Mouse (Mus musculus) liver, embryonic 15.5 days (tissue): ENCODE measurements around the gene Alg5. TPM values are rescaled to one million over a fixed set of nuclear protein-coding genes. Genes with fewer than 3 reads are reported as not detected.

ENCODE experiments used
- ATAC-seq: fragments of 200-750 bp; cut with Nextera tagmentation; 2 replicates; pipeline ENCODE4 v1.8.0; 2017; ENCODE audit warnings: moderate number of reproducible peaks, mild to moderate bottlenecking, moderate library complexity; ENCODE audit not compliant: insufficient read depth
- H3K27ac ChIP-seq: fragments of 300-500 bp; sonication (generic); replicated peaks from 2 replicates; pipeline ENCODE4 v1.5.1; 2015; ENCODE audit warnings: mild to moderate bottlenecking, inconsistent platforms
- H3K27me3 ChIP-seq: fragments of 300-500 bp; sonication (generic); 2 replicates; pipeline ENCODE4 v1.6.1; 2015; ENCODE audit warnings: mild to moderate bottlenecking, inconsistent platforms
- H3K36me3 ChIP-seq: fragments of 300-500 bp; sonication (generic); replicated peaks from 2 replicates; pipeline ENCODE4 v1.6.1; 2015; ENCODE audit warnings: moderate library complexity, mild to moderate bottlenecking, inconsistent platforms
- H3K4me1 ChIP-seq: fragments of 300-500 bp; sonication (generic); replicated peaks from 2 replicates; pipeline ENCODE4 v1.6.1; 2015; ENCODE audit warnings: inconsistent platforms
- H3K4me2 ChIP-seq: fragments of 300-500 bp; sonication (generic); 2 replicates; pipeline ENCODE4 v1.6.1; 2015; ENCODE audit warnings: moderate library complexity, mild to moderate bottlenecking, inconsistent platforms
- H3K4me3 ChIP-seq: fragments of 300-500 bp; sonication (generic); replicated peaks from 2 replicates; pipeline ENCODE4 v1.5.1; 2015; ENCODE audit warnings: mild to moderate bottlenecking, inconsistent platforms
- H3K9ac ChIP-seq: fragments of 300-500 bp; sonication (generic); 2 replicates; pipeline ENCODE4 v1.6.1; 2015; ENCODE audit warnings: moderate library complexity, mild to moderate bottlenecking, inconsistent platforms
- H3K9me3 ChIP-seq: fragments of 300-500 bp; sonication (generic); replicated peaks from 2 replicates; pipeline ENCODE4 v1.6.1; 2016; ENCODE audit warnings: inconsistent platforms
- WGBS: fragments of 180-500 bp; shearing (Covaris S2); methylation state at CpG from one replicate; pipeline ENCODE4 v1.1.7; 2015; ENCODE audit warnings: mixed read lengths; ENCODE audit not compliant: insufficient replicate concordance; 5-methylcytosine and 5-hydroxymethylcytosine counted together
- polyA plus RNA-seq: library from polyadenylated mRNA; unstranded; fragments of >200 nt; fragmentation: Nextera tagmentation; extraction: Ambion mirVana; gene quantifications from 2 replicates; pipeline ENCODE4 v1.2.1, GENCODE M21; 2015

The Alg5 gene
- polyA plus RNA-seq, 1 experiment from 2014 or later, result 21.9 TPM

DNA sequence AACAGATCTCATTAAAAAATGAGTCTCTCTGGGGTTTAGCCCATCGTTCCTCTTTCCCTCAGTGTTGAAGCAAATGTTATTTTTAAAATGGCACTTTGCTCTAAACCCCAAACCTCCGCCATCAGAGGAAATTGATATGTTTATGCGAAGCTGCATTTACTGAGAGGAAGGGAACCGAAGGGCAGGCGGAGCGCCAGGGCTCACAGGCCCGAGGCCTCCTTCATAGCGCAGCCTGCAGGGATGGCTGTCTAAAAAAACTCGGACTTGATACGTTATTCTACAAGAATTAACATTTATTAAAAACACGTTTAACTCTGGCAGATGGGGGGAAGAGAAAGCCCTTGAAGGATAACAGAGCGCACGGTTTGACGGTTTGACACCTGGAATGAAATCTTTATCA lies 30.7 kb downstream of the Alg5 start:
- H3K4me1 ChIP-seq, result 0 out of 2 replicates have a peak, but pooled peaks cover under 1% of the 10 kb centered on the region
- ATAC-seq, result no peak

DNA sequence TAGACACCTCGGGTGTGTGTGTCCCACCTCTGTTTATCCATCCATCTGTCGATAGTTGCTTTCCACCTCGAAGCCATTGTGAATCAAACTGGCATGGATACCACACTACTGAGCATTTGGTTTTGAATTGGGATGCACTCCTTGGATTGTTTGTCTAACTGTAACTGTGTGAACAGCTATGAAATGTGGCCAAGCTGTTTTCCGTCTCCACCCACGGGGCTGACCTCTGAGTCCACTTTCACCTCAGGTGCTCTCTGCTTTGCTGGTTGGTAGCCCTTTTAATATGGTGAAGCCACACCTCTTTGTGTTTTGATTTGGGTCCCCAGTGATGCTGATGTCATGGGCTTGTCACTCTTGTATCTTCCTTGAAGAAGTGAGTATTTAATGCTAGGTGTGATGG lies 31.5 kb downstream of the Alg5 start:
- Histone ChIP-seq H3K9ac (no peak overlapping the region), H3K4me2 (no peak overlapping the region), H3K9me3 (no peaks in the 10 kb centered on the region), H3K36me3 (no peaks in the 10 kb centered on the region), H3K27ac (no peak overlapping the region), H3K4me3 (no peak overlapping the region), H3K4me1 (no peaks in the 10 kb centered on the region), H3K27me3 (no peaks in the 10 kb centered on the region)
- 66% methylated on average over 5 of the region's 5 CpGs for WGBS
- no peak for ATAC-seq

More for the DNA sequence above, 30.7 kb downstream of the Alg5 start:
- no peak overlapping the region for H3K9ac ChIP-seq
- H3K4me3 ChIP-seq, result no peak overlapping the region
- no peaks in the 10 kb centered on the region for H3K9me3 ChIP-seq
- no peak overlapping the region for H3K27ac ChIP-seq
- WGBS, result 72% methylated on average over 14 of the region's 14 CpGs
- H3K4me2 ChIP-seq, result no peak overlapping the region
- no peaks in the 10 kb centered on the region for H3K36me3 ChIP-seq
- H3K27me3 ChIP-seq, result no peaks in the 10 kb centered on the region

DNA sequence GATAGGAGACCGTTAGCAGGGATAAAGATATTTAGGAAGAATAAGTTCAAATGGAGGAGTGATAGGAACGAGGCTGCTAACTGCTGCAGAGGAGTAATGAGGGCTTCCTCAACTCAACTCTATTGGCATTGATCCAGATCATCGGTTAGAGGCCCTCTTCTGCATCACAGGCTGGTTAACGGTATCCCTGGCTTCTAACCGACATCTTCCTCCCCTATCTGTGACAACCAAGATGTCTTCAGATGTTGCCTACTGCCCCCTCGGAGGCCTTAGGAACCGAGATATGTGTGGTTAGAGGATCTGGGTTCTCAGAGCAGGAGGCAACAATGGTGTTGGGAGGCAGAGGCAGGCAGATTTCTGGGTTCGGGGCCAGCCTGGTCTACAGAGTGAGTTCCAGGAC lies 33.3 kb downstream of the Alg5 start:
- ATAC-seq, result no peak
- Histone ChIP-seq H3K27me3 (no peaks in the 10 kb centered on the region), H3K4me1 (no peaks in the 10 kb centered on the region), H3K36me3 (no peaks in the 10 kb centered on the region), H3K4me2 (no peak overlapping the region), H3K9me3 (no peaks in the 10 kb centered on the region), H3K27ac (no peak overlapping the region), H3K9ac (no peak overlapping the region), H3K4me3 (no peak overlapping the region)
- WGBS, result 53% methylated on average over 8 of the region's 8 CpGs

DNA sequence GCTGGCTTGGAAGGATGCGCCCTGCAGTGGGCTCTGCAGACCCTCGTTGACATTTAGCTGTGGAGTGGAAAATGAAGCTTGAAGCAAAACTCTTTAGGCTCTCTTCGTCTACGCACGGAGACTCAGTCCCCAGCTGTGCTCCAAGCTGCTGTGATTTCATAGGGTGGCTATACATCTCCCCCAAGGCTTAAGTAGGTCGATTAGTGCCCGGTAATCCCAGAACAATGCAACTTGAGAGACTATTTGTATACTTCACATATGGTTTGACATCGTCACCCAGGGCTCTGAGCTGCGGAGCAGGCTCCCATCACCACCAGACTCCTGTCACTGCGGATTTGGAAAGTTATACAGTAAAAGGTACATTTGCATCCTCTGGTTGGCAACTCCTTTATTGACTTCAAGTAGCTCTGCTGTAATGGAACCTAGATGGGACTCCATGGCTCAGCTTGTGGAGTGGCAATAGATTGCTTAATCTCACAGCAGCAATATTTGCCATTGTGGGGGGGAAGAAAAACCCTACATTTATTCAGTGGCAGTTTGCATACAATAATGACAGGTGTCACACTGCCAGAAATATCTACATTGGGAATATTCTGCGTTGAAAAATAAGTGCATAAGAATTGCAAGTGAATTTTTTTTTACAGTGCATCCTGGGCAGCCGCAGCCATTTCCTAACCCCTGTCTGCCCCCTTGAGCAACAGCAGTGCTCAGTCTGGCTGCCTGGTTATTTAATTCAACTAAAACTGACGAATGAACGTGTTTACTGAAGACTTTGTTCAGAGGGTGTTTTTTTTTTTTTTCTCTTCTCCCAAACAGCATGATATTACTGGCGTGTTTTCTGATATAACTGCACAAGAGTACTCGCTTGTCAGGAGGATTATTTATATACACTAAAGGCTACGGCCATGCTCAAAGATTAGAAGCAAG lies 34.3 kb downstream of the Alg5 start:
- WGBS, result 64% methylated on average over 17 of the region's 17 CpGs
- ATAC-seq, result no peak
- H3K27me3 ChIP-seq, result no peaks in the 10 kb centered on the region
- H3K27ac ChIP-seq, result no peak overlapping the region
- H3K4me3 ChIP-seq, result no peak overlapping the region
- no peak overlapping the region for H3K4me2 ChIP-seq
- no peak overlapping the region for H3K9ac ChIP-seq
- no peaks in the 10 kb centered on the region for H3K4me1 ChIP-seq
- no peaks in the 10 kb centered on the region for H3K36me3 ChIP-seq
- no peaks in the 10 kb centered on the region for H3K9me3 ChIP-seq

DNA sequence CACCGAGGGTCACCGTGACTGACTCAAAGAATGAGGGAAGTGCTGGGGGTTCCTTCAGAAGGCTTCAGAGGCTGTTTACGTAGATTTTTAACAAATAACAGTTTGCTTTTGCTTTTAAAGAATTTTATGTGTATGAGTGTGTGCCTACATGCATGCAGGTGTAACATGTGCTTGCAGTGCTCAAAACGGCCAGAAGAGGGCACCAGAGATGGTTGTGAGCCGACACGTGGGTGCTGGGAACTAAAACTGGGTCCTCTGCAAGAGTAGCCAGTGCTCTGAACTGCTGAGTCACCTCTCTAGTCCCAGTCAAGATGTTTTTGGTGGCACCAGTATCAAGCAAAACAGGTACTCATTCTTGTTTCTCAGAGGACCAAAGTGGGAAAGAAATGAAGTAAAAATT lies 38.3 kb downstream of the Alg5 start:
- Histone ChIP-seq H3K4me3 (no peak overlapping the region), H3K9ac (no peak overlapping the region), H3K4me1 (no peaks in the 10 kb centered on the region), H3K27me3 (no peaks in the 10 kb centered on the region), H3K36me3 (no peaks in the 10 kb centered on the region), H3K4me2 (no peak overlapping the region), H3K9me3 (no peaks in the 10 kb centered on the region), H3K27ac (no peak overlapping the region)
- 72% methylated on average over 6 of the region's 6 CpGs for WGBS
- ATAC-seq, result no peak

DNA sequence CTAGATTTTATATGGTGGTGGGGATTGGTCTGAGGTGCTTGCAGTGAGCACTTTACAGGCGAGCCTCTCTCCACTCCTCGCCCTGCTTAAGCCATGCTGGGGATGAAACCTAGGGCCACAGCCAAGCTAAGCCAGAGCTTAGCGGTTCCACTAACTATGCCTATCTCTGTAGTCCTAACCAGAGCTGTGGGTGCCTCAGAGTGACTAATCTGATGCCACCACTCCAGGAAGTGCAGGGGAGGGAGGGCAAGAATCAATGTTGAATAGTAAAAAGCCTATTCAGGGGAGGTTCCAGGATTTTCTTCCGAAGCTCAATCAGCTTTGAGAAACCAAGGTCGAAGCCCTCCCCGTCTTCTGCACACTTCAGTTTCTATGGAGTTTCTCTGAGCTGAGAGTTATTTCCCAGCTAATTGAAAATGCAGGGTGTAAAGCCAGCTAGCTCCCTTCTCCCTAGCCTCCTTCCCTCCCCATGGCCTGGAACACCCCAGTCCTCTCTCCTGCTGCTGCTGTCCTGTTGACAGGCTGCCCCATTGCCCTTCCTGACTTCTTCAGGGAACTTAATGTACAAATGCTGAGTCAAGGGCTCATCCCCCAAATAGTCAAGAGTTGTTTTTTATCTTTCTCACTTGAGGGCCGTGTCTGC lies 40.8 kb downstream of the Alg5 start:
- no peaks in the 10 kb centered on the region for H3K9me3 ChIP-seq
- no peak overlapping the region for H3K4me3 ChIP-seq
- 42% methylated on average over 7 of the region's 7 CpGs for WGBS
- H3K4me2 ChIP-seq, result no peak overlapping the region
- no peak for ATAC-seq
- H3K4me1 ChIP-seq, result no peaks in the 10 kb centered on the region
- H3K27me3 ChIP-seq, result no peaks in the 10 kb centered on the region
- H3K27ac ChIP-seq, result no peak overlapping the region
- H3K36me3 ChIP-seq, result no peaks in the 10 kb centered on the region
- H3K9ac ChIP-seq, result no peak overlapping the region

DNA sequence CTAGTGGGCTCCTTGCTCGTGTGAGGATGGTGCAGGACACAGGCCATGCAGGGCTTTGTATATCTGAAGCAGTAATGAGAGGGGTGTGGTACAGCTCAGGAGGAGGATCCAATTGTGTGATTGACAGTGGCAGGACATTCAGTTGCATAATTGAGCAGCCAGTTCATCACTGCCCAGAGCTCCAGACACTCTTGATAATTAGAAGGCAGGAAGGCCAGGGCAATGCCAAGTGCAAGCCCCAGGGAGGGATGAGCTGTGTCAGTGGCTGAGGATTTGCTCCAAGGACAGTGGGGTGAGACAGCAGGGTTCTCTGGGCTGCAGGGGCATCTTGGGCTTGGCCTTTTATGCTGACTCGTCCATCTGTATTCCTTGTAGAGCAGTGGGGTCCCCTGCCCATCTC lies 55.3 kb downstream of the Alg5 start:
- ATAC-seq, result no peak
- Histone ChIP-seq H3K9me3 (0 out of 2 replicates have a peak, but pooled peaks cover 2% of the 10 kb centered on the region), H3K27me3 (no peaks in the 10 kb centered on the region), H3K4me1 (no peaks in the 10 kb centered on the region), H3K9ac (no peak overlapping the region), H3K4me3 (no peak overlapping the region), H3K36me3 (no peaks in the 10 kb centered on the region), H3K4me2 (no peak overlapping the region), H3K27ac (no peak overlapping the region)
- 27% methylated on average over 2 of the region's 2 CpGs for WGBS

DNA sequence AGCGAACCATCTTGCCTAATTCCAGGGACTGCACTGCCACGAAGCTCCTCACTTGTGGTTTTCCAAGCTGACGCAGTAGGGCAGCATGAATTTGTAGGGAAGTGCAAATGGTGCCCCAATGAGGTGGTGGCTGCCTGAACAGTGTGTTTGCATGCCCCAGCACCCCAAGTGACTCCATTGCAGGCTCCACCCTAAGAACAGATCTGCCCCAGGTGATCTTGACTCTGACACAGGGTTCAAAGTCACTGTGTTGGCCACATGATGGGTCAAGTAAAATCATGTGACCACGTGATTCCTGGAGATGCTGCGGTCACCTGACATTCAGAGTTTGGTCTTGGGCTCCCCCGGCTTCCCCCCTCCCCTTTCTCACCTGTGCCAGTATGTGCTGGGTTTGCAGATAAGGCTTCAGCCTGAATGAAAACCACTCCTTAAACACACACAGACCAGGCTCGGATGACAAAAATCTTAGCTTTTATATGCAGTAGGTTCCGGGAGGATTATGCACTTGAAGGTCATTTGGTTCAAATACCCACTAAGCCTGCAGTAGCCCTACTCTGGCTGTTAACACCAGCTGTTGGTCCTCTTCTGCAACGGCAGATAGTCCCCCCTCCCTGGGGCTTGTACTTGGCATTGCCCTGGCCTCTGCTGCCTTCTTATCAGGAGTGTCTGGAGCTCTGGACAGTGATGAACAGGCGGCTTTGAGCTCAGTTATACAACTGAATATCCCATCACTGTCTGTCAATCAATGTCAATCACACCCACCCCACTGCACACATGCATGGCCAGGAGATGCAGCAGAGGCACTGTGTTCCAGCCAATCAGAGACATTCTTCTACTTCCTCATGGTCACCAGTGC lies 56.7 kb downstream of the Alg5 start:
- 53% methylated on average over 10 of the region's 10 CpGs for WGBS
- ATAC-seq, result no peak
- Histone ChIP-seq H3K27me3 (no peaks in the 10 kb centered on the region), H3K36me3 (no peaks in the 10 kb centered on the region), H3K4me2 (no peak overlapping the region), H3K9me3 (0 out of 2 replicates have a peak, but pooled peaks cover 2% of the 10 kb centered on the region), H3K9ac (no peak overlapping the region), H3K27ac (no peak overlapping the region), H3K4me1 (no peaks in the 10 kb centered on the region), H3K4me3 (no peak overlapping the region)

DNA sequence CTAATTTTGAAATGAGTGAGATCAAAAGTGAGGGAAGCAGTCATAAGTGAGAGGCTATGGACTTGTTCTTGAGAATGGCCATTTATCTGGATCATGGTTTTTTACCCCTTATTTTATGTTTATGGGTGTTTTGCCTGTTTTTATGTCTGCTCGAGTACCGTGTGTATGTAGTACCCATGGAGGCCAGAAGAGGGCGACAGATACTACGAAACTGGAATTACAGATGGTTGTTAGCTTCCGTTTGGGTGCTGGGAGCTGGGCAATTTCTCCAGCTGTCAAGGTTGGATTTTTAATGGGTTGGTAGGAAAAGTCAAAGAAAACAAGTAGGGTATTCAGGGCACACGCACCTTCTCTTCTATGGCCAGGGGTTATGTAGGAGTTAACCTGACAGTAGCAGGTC lies 58.4 kb downstream of the Alg5 start:
- no peaks in the 10 kb centered on the region for H3K36me3 ChIP-seq
- ATAC-seq, result no peak
- H3K9ac ChIP-seq, result no peak overlapping the region
- no peak overlapping the region for H3K27ac ChIP-seq
- H3K27me3 ChIP-seq, result no peaks in the 10 kb centered on the region
- 0 out of 2 replicates have a peak, but pooled peaks cover 2% of the 10 kb centered on the region for H3K9me3 ChIP-seq
- H3K4me1 ChIP-seq, result no peaks in the 10 kb centered on the region
- H3K4me3 ChIP-seq, result no peak overlapping the region
- no peak overlapping the region for H3K4me2 ChIP-seq
- WGBS, result 69% methylated on average over 6 of the region's 6 CpGs

DNA sequence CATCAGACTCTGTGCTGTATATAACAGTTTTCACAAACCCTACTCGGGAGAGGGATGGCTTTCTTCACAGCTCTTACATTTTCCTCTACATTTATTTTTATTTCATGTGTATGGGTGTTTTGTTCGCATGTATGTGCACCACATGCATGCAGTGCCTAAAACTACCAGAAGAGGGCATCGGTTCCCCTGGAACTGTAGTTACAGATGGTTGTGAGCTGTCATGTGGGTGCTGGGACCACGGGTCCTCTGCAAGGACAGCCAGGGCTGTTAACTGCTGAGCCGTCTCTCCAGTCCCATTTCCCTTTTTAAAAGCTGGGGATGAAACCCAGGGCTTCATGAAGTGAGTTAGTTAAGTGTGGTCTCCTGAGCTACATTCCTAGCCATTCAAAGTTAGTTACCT lies 60.0 kb downstream of the Alg5 start:
- Histone ChIP-seq H3K4me1 (no peaks in the 10 kb centered on the region), H3K9ac (no peak overlapping the region), H3K27ac (no peak overlapping the region), H3K36me3 (no peaks in the 10 kb centered on the region), H3K27me3 (no peaks in the 10 kb centered on the region), H3K4me3 (no peak overlapping the region), H3K4me2 (no peak overlapping the region), H3K9me3 (0 out of 2 replicates have a peak, but pooled peaks cover 2% of the 10 kb centered on the region)
- no peak for ATAC-seq
- WGBS, result 74% methylated on average over 5 of the region's 5 CpGs

DNA sequence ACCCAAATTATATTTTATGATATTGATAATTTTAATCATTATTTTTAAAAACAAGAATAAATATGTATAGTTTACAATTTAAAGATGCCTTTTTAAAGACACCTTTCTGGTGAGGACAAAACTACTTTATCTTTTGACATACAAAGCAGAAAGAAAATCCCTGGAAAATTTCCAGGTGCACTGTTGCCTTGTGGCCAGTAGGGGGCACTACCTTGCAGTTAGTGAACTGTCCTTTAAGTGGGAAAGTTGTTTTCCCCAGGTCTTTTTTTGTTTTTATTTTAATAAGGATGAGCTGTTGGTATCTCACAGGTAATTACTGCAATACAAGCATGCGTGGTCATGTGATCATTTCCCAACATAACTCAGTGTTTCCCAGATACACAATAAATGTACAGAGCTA lies 60.5 kb downstream of the Alg5 start:
- 78% methylated on average over 1 of the region's 1 CpGs for WGBS
- Histone ChIP-seq H3K27me3 (no peaks in the 10 kb centered on the region), H3K4me3 (no peak overlapping the region), H3K9ac (no peak overlapping the region), H3K4me2 (no peak overlapping the region), H3K4me1 (no peaks in the 10 kb centered on the region), H3K36me3 (no peaks in the 10 kb centered on the region), H3K27ac (no peak overlapping the region), H3K9me3 (0 out of 2 replicates have a peak, but pooled peaks cover 2% of the 10 kb centered on the region)
- ATAC-seq, result no peak
